In the genomic region with DNA sequence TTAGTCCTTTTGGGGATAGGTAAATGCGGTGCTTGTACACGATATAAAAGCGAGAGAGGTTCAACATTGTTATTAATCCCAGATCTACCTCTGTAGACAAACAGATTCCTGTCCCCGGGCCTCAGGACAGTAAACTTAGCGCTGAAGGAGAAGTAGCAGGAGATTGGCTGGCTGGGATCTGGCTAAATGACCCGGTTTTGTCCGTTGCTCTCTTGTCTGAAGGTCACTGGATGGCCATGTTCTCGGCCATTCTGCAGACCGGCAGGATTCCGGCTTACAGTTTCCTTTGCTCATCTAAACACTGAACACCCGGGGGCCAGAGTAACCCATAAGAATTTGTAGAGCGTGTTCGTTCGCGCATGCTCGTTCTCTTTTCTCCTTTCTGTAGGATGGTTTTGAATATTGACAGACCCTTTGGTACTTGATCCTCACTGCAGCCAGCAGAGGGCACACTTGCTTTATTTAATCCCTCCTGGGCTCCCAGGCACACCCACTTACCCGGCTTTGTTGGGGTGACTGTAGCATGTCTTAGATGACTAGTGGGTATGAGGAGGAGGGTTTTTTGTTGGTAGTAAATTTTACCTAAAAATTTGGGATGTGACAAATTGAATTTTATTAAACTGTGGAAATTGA, we compare ENCODE assay signal across 8 mouse cellular contexts. TPM values are rescaled to one million over a fixed set of nuclear protein-coding genes. Genes with fewer than 3 reads are reported as not detected.
DNase-seq lines count a peak whose midpoint lies in the region; ATAC-seq and TF ChIP-seq lines count a peak whose summit lies in the region.

No protein-coding gene starts in this region.

- H3K4me3 ChIP-seq in C2C12 (ENCODE audit: insufficient read depth, poor library complexity, severe bottlenecking) (no peak overlapping the region), myocyte (no peak overlapping the region)
- peak overlapping the region; percentile 34 to 35 for H3K4me3 ChIP-seq in heart, embryonic 14.5 days (ENCODE audit: control insufficient read depth in 1 of 2, insufficient read depth in 1 of 2, low read depth in 1 of 2, low read length in 2 of 2)
- H3K4me3 ChIP-seq in kidney, postnatal 0 days (replicated peaks; ENCODE audit: low read depth, low read length): no peak overlapping the region
- peak overlapping the region; percentile 32; the same call in 1 of the 2 replicates for H3K4me3 ChIP-seq in liver, embryonic 11.5 days (ENCODE audit: low read depth, low read length)

- no peak for TF ChIP-seq POLR2A in myocyte (IDR thresholded peaks at IDR 0.05; ENCODE audit: insufficient read length, low read depth)

- peaks cover 2 to 6% of the 10 kb centered on the region in 2 experiments; a peak in 1 of 4 replicates for H3K4me1 ChIP-seq in heart, embryonic 14.5 days (ENCODE audit: control insufficient read depth in 2 of 2, insufficient read depth in 2 of 2, low read length in 2 of 2)
- peaks cover 6% of the 10 kb centered on the region for H3K4me1 ChIP-seq in kidney, postnatal 0 days (replicated peaks; ENCODE audit: insufficient read depth, low read length)
- H3K4me1 ChIP-seq in liver, embryonic 11.5 days (replicated peaks; ENCODE audit: control insufficient read depth, insufficient read depth, low read length): peaks cover 3% of the 10 kb centered on the region; the same call in 1 of the 2 replicates

- 16% methylated on average over 17 of the region's 17 CpGs for WGBS in heart, embryonic 14.5 days
- 15% methylated on average over 17 of the region's 17 CpGs for WGBS in kidney, postnatal 0 days
- WGBS in liver, embryonic 11.5 days: 18% methylated on average over 17 of the region's 17 CpGs

- no peaks in the 10 kb centered on the region for H3K79me2 ChIP-seq in C2C12 (ENCODE audit: control insufficient read depth, insufficient read depth)
- H3K79me2 ChIP-seq in myocyte (ENCODE audit: control insufficient read depth, insufficient read depth): no peaks in the 10 kb centered on the region

- H3K27ac ChIP-seq in heart, embryonic 14.5 days (replicated peaks in 1 of 2; ENCODE audit: control insufficient read depth in 1 of 2, insufficient read depth in 1 of 2, low read depth in 2 of 2, low read length in 2 of 2): no peak overlapping the region
- no peak overlapping the region for H3K27ac ChIP-seq in kidney, postnatal 0 days
- H3K27ac ChIP-seq in liver, embryonic 11.5 days (ENCODE audit: low read depth, low read length): no peak overlapping the region

- peak; percentile 25 for TF ChIP-seq CTCF in C2C12 (IDR thresholded peaks at IDR 0.05; ENCODE audit: control insufficient read depth, insufficient read depth, insufficient read length)
- peak; percentile 88 for TF ChIP-seq CTCF in kidney, postnatal 0 days (IDR thresholded peaks at IDR 0.05; ENCODE audit: low read depth)

- ATAC-seq in heart, embryonic 14.5 days (ENCODE audit: insufficient number of reproducible peaks, insufficient read depth, low FRiP score, low read depth): 0 out of 2 replicates have a peak, but pooled peaks have one; percentile 45
- no peak for ATAC-seq in kidney, postnatal 0 days (replicated peaks; ENCODE audit: low FRiP score, low read depth)
- peak; percentile 60; the same call in 1 of the 2 replicates for ATAC-seq in liver, embryonic 11.5 days (replicated peaks; ENCODE audit: low FRiP score)

- no peaks in the 10 kb centered on the region for H3K27me3 ChIP-seq in C2C12 (ENCODE audit: control insufficient read depth, insufficient read depth, insufficient read length)
- H3K27me3 ChIP-seq in heart, embryonic 14.5 days (ENCODE audit: control insufficient read depth, insufficient read depth, low read length): no peaks in the 10 kb centered on the region
- H3K27me3 ChIP-seq in kidney, postnatal 0 days (ENCODE audit: insufficient read depth, low read length): no peaks in the 10 kb centered on the region
- 0 out of 2 replicates have a peak, but pooled peaks cover 5% of the 10 kb centered on the region for H3K27me3 ChIP-seq in liver, embryonic 11.5 days (replicated peaks; ENCODE audit: control insufficient read depth, insufficient read depth, low read length)
- no peaks in the 10 kb centered on the region for H3K27me3 ChIP-seq in myocyte (ENCODE audit: control insufficient read depth, insufficient read depth, insufficient read length)

- H3K9me3 ChIP-seq in heart, embryonic 14.5 days (ENCODE audit: control insufficient read depth, low read length): no peaks in the 10 kb centered on the region
- H3K9me3 ChIP-seq in kidney, postnatal 0 days (replicated peaks; ENCODE audit: low read length): no peaks in the 10 kb centered on the region
- no peaks in the 10 kb centered on the region for H3K9me3 ChIP-seq in liver, embryonic 11.5 days (ENCODE audit: control insufficient read depth, low read length)

- peak overlapping the region; percentile 62 for H3K9ac ChIP-seq in heart, embryonic 14.5 days (ENCODE audit: low read length)
- H3K9ac ChIP-seq in kidney, postnatal 0 days (ENCODE audit: low read depth, low read length): no peak overlapping the region
- H3K9ac ChIP-seq in liver, embryonic 11.5 days (ENCODE audit: low read depth, low read length): 0 out of 2 replicates have a peak overlapping the region, but pooled peaks have one; percentile 43

- H3K36me3 ChIP-seq in C2C12 (ENCODE audit: control insufficient read depth, insufficient read depth) (no peaks in the 10 kb centered on the region), myocyte (ENCODE audit: control insufficient read depth, insufficient read depth) (no peaks in the 10 kb centered on the region)
- no peaks in the 10 kb centered on the region for H3K36me3 ChIP-seq in heart, embryonic 14.5 days (ENCODE audit: control insufficient read depth, insufficient read depth, low read length)
- H3K36me3 ChIP-seq in kidney, postnatal 0 days (ENCODE audit: insufficient read depth, low read length): no peaks in the 10 kb centered on the region
- H3K36me3 ChIP-seq in liver, embryonic 11.5 days (ENCODE audit: control insufficient read depth, insufficient read depth, low read length): no peaks in the 10 kb centered on the region

- H3K79me3 ChIP-seq in C2C12 (ENCODE audit: low read depth): no peaks in the 10 kb centered on the region

- DNase-seq in brain, adult 2 months (ENCODE audit: low read depth, low spot score): peak; percentile 93
- peak; percentile 65 for DNase-seq in fibroblast of lung, adult 2 months (ENCODE audit: low read depth)
- peak; percentile 96 for DNase-seq in kidney, postnatal 0 days (ENCODE audit: low spot score)
- peak; percentile 57 for DNase-seq in liver, embryonic 11.5 days (ENCODE audit: low spot score)
- DNase-seq in spleen, postnatal 36 days (ENCODE audit: low spot score in 2 of 2): peak; percentile 76 to 83

- peak overlapping the region; percentile 68 for H3K4me2 ChIP-seq in heart, embryonic 14.5 days (ENCODE audit: low read length)
- peak overlapping the region; percentile 49 for H3K4me2 ChIP-seq in kidney, postnatal 0 days (ENCODE audit: low read length)
- peak overlapping the region; percentile 66 for H3K4me2 ChIP-seq in liver, embryonic 11.5 days
- peak overlapping the region; percentile 66 for H3K4me2 ChIP-seq in myocyte (ENCODE audit: low read depth)

- H3ac ChIP-seq in C2C12 (ENCODE audit: control insufficient read depth, insufficient read length, low read depth): no peak overlapping the region
- H3ac ChIP-seq in myocyte (ENCODE audit: control insufficient read depth, insufficient read length): no peak overlapping the region

TF ChIP-seq in C2C12, 6 proteins besides CTCF, POLR2A, EP300 and RAD21:
- TF ChIP-seq FOSL1 (IDR thresholded peaks at IDR 0.05; ENCODE audit: insufficient read depth, low read length, poor library complexity, severe bottlenecking) (no peak), USF1 (IDR thresholded peaks at IDR 0.05; ENCODE audit: low read depth) (no peak), MAX (IDR thresholded peaks at IDR 0.05) (no peak), MYOD1 (IDR thresholded peaks at IDR 0.05; ENCODE audit: control insufficient read depth, insufficient read length, low read depth) (no peak), CEBPB (IDR thresholded peaks at IDR 0.05; ENCODE audit: low read depth) (no peak), MYOG (IDR thresholded peaks at IDR 0.05; ENCODE audit: control insufficient read depth, extremely low read depth, insufficient read length) (no peak)

TF ChIP-seq in myocyte, 11 proteins besides CTCF, POLR2A, EP300 and RAD21:
- TF ChIP-seq REST (IDR thresholded peaks at IDR 0.05; ENCODE audit: insufficient read depth, insufficient read length) (no peak), MAX (IDR thresholded peaks at IDR 0.05; ENCODE audit: low read depth) (no peak), MYOG (IDR thresholded peaks at IDR 0.05; ENCODE audit: control insufficient read depth in 1 of 3, insufficient read depth in 1 of 3, insufficient read length in 2 of 3, low read depth in 2 of 3) (no peak), USF1 (IDR thresholded peaks at IDR 0.05; ENCODE audit: low read depth) (no peak), POLR2AphosphoS2 (IDR thresholded peaks at IDR 0.05; ENCODE audit: insufficient read length, low read depth) (no peak)

RNA-seq across cellular contexts. Expression of gene Enc1, which starts 6.0 kb away (rescaled TPM):
- polyA plus RNA-seq in C2C12 (2012; fragmentation: generic; extraction: Trizol) (40.9 TPM), myocyte (2012; fragmentation: generic; extraction: Trizol) (21.1 TPM)
- polyA plus RNA-seq in heart, embryonic 14.5 days (2014; fragmentation: Nextera tagmentation; extraction: Ambion mirVana): 3.5 and 5.1 TPM in 2 replicates
- 8.1 and 9.2 TPM in 2 replicates for polyA plus RNA-seq in kidney, postnatal 0 days (2015; fragmentation: Nextera tagmentation; extraction: Ambion mirVana)
- 1.9 and 2.2 TPM in 2 replicates for polyA plus RNA-seq in liver, embryonic 11.5 days (2014; fragmentation: Nextera tagmentation; extraction: Ambion mirVana)

RNA-seq across cellular contexts. Expression of gene Hexb, which starts 36.7 kb away (rescaled TPM):
- 21.4 TPM for polyA plus RNA-seq in C2C12 (2012; fragmentation: generic; extraction: Trizol)
- polyA plus RNA-seq in heart, embryonic 14.5 days (2014; fragmentation: Nextera tagmentation; extraction: Ambion mirVana): 38.3 and 39.1 TPM in 2 replicates
- 59.0 and 63.1 TPM in 2 replicates for polyA plus RNA-seq in kidney, postnatal 0 days (2015; fragmentation: Nextera tagmentation; extraction: Ambion mirVana)
- polyA plus RNA-seq in liver, embryonic 11.5 days (2014; fragmentation: Nextera tagmentation; extraction: Ambion mirVana): 20.6 and 21.8 TPM in 2 replicates
- polyA plus RNA-seq in myocyte (2012; fragmentation: generic; extraction: Trizol): 30.9 TPM

Comparison
In these comparisons a context has a peak if more than half of its experiments do, and no peak if none do; other contexts are left out.
1. H3K4me3 ChIP-seq: peak in heart, embryonic 14.5 days (2 of 2) and liver, embryonic 11.5 days (single experiment); none in C2C12 (single experiment), kidney, postnatal 0 days (single experiment) and myocyte (single experiment).
2. Peak in every context shown above with its lines, with median percentiles within 50 percentile points of each other: DNase-seq and H3K4me2 ChIP-seq.